Mouse (Mus musculus): ENCODE measurements around the gene Zfp106. TPM values are rescaled to one million over a fixed set of nuclear protein-coding genes. Genes with fewer than 3 reads are reported as not detected.
A peak's percentile ranks its signal among the peaks of the same experiment; 100 is the strongest.

Gene Zfp106
- polyA plus RNA-seq (2015; fragmentation: Nextera tagmentation; extraction: Ambion mirVana): 45.3 and 53.7 TPM in 2 replicates

DNA sequence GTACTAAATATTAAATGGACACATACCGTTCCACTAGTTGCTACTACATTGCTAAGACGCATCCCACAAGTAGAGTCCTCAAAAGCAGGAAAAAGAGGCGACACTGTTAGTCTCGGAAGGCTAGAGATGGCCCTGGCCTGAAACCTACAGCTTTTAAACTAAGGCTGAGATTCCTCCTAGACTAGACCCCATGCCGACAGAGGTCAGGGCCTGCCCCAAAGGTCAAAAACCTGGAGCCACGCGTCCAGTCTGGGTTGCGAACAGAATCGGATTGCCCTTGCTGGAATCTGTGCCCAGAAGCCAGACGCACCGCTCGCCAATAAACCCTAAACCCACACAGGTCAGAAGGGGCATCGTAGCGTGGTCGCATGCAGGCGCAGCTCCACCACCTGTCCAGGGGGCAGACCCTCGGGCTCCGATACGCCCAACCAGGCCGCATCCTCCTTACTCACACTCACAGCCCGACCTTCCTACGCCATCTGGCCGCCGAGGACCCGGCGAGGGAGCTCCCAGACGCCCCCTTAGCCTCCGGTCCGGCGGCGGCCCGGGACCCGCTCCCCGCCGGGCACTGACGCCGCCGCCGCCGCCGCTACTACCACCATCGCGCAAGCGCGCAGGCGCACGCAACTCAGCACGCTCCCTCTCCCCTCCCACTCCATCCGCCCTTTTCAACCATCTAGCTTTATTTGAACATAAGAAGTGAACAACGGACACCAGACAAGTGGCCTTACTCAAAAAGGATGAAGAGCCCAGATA, at the start of gene Zfp106:
Gene Zfp106, minus strand, starts transcription at position 609 of the 756 bp plus-strand sequence.
- Histone ChIP-seq H3K27me3 (no peaks in the 10 kb centered on the region), H3K4me3 (replicated peaks) (peak within 1 kb of the TSS; percentile 79), H3K9me3 (replicated peaks) (no peaks in the 10 kb centered on the region), H3K27ac (peak within 1 kb of the TSS; percentile 85), H3K36me3 (peaks cover 4% of the 10 kb centered on the region; the same call in 1 of the 2 replicates), H3K9ac (peak within 1 kb of the TSS; percentile 81), H3K4me2 (peak within 1 kb of the TSS; percentile 62), H3K4me1 (peaks cover 17% of the 10 kb centered on the region)
- under 1% methylated on average over 50 of the region's 50 CpGs for WGBS
- peak; percentile 86 for ATAC-seq (replicated peaks; ENCODE audit: low FRiP score)

DNA sequence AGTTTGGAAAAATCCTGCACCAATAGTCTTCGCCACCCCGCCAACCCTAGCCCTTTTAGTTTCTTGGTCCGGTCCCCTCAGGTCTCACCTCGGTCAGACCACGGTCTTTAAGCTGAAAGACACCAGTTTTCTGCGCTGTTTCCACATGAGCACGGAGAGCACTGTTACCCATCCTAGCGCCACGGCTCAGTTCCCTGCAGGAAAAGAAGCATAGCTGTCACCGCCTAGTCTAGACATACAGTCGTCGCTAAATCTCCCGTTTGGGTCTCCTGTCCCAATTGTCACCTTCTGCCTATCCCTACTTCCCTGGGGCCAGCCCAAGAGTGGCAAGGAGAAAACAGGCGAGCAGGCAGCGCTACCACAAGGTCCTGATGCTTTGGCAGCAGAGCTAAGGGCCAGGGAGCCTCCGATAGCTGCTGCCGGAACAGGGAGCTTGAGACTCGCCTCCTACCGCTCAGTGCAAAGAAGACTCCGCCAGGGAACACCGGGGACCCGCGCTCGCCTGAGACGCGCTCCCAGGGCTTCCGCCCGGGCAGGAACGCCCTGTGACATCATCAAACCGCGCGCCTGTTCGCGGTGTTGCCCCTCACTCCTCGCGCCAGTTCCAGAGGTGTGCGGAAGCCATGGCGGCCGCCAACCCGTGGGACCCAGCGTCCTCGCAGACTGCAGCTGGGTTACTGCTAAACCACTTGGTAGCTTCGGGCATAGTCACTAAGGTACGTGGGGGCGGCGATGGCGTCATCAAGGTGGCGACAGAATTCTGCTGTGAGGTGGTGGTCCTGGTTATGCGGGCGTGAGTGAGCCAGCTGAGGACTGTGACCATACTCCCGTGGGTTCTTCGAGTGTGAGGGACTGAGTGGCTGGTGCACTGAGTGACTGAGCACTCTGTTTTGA, 45.4 kb upstream of the Zfp106 start, which contains the start of the genes Haus2 and Lrrc57:
Gene Haus2, plus strand, starts transcription at position 554 of the 894 bp plus-strand sequence.
Gene Lrrc57, minus strand, starts transcription at position 691 of the 894 bp plus-strand sequence.
- peak within 1 kb of the TSS; percentile 83 for H3K9ac ChIP-seq
- H3K27ac ChIP-seq: peak within 1 kb of the TSS; percentile 95
- H3K4me3 ChIP-seq (replicated peaks): peak within 1 kb of the TSS; percentile 97
- under 1% methylated on average over 52 of the region's 52 CpGs for WGBS
- H3K9me3 ChIP-seq (replicated peaks): no peaks in the 10 kb centered on the region
- H3K27me3 ChIP-seq: no peaks in the 10 kb centered on the region
- H3K4me1 ChIP-seq: peaks cover 22% of the 10 kb centered on the region
- ATAC-seq (replicated peaks; ENCODE audit: low FRiP score): peak; percentile 98
- H3K4me2 ChIP-seq: peak within 1 kb of the TSS; percentile 86
- peaks cover 33% of the 10 kb centered on the region for H3K36me3 ChIP-seq

DNA sequence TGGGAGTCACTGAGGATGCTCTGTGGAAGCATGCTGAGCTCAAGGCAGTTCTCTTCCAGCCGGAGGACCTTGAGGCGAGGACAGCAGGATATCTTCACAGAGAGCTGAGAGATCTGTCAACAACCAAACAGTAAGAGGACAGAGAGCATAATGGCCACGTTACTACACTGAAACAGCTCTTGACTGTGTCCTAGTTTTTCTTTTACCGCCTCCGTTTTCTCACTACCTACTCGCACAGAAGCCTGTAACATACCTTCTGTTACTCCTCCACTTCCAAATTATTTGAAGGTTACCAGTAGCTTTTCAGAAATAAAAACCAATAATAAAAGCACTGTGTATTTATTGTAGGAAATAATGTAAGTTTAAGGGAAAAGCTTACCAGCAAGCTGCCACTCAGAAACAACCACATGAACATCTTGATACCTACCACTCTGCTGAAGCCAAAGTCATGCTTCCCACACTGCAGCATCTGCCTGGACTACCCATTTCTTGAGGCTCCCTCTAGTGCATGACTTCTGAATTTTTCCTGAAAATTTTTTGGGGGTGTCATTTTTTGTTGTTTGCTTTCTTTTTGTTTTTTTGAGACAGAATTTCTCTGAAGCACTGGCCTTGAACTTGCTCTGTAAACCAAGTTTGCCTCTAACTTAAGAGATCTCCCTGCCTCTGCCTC, 42.5 kb upstream of the Zfp106 start:
- no peak overlapping the region for H3K9ac ChIP-seq
- no peak for ATAC-seq (replicated peaks; ENCODE audit: low FRiP score)
- H3K27ac ChIP-seq: no peak overlapping the region
- no peak overlapping the region for H3K4me3 ChIP-seq (replicated peaks)
- no peak overlapping the region for H3K4me2 ChIP-seq
- H3K36me3 ChIP-seq: peaks cover 37% of the 10 kb centered on the region
- WGBS: 88% methylated on average over 6 of the region's 6 CpGs
- no peaks in the 10 kb centered on the region for H3K9me3 ChIP-seq (replicated peaks)
- peaks cover 20% of the 10 kb centered on the region for H3K4me1 ChIP-seq
- H3K27me3 ChIP-seq: no peaks in the 10 kb centered on the region

DNA sequence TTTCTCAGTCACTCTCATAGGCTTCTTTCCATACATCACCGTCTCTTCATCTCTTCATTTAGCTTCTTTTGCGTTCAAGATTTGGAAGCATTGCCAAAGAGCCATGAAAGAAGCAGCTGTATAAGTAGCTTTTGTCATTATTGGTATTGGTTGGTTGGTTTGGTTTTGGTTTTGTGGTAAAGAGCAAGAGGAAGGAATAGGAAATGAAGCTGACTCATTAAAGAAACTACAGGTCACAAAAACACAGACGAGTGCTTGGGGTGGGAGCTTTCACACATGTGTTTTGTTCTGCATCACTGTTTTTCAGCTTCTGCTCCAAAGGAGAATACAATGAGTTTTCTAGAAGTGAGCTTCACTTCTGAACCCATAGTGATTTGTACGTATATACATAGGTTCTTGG, 35.9 kb upstream of the Zfp106 start:
- Histone ChIP-seq H3K27me3 (no peaks in the 10 kb centered on the region), H3K9ac (no peak overlapping the region), H3K4me3 (replicated peaks) (no peak overlapping the region), H3K4me1 (no peaks in the 10 kb centered on the region), H3K36me3 (peaks cover 77% of the 10 kb centered on the region), H3K27ac (no peak overlapping the region), H3K4me2 (no peak overlapping the region), H3K9me3 (replicated peaks) (no peaks in the 10 kb centered on the region)
- WGBS: 93% methylated on average over 4 of the region's 4 CpGs
- no peak for ATAC-seq (replicated peaks; ENCODE audit: low FRiP score)

DNA sequence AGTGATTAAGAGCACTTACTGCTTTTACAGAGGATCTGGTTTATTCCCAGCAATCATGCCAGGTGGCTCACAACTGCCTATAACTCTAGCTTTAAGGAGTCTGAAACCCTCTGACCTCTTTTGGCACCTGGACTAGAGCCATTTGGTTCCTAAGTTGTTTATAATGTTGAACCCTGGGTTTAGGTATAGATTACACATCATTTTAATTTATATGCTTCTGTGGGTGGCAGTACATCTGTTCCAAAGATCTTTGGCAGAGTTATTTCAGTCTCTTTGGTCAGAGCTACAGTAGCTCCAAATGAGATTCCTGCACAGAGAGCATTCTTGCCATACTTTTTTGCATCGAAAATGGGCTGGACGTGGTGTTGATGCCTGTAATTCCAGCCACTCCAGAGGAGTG, 34.1 kb upstream of the Zfp106 start:
- 72% methylated on average over 2 of the region's 2 CpGs for WGBS
- Histone ChIP-seq H3K4me3 (replicated peaks) (no peak overlapping the region), H3K36me3 (peaks cover 77% of the 10 kb centered on the region), H3K27me3 (no peaks in the 10 kb centered on the region), H3K9me3 (replicated peaks) (no peaks in the 10 kb centered on the region), H3K4me2 (no peak overlapping the region), H3K27ac (no peak overlapping the region), H3K4me1 (no peaks in the 10 kb centered on the region), H3K9ac (no peak overlapping the region)
- no peak for ATAC-seq (replicated peaks; ENCODE audit: low FRiP score)

DNA sequence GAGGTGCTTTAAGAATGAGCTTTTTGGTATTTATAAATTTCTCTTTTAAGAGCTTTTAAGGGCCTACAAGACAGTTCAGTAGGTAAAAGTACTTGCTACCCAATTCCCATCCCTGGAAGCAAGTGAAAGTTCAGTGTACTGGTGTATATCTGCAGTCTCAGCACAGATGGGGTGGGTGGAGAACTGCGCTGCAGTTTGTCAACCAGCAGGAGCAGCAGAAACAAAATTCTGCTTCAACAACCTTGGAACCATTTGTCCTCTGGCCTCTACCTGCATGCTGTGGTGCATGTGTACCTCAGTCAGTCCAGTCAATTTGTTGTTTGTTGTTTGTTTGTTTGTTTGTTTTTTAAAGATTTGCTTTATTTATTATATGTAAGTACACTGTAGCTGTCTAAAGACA, 28.6 kb upstream of the Zfp106 start:
- ATAC-seq (replicated peaks; ENCODE audit: low FRiP score): no peak
- Histone ChIP-seq H3K27me3 (no peaks in the 10 kb centered on the region), H3K36me3 (peaks cover 76% of the 10 kb centered on the region), H3K4me2 (no peak overlapping the region), H3K4me1 (no peaks in the 10 kb centered on the region), H3K4me3 (replicated peaks) (no peak overlapping the region), H3K27ac (no peak overlapping the region), H3K9ac (no peak overlapping the region), H3K9me3 (replicated peaks) (no peaks in the 10 kb centered on the region)
- WGBS: 94% methylated on average over 1 of the region's 1 CpGs

DNA sequence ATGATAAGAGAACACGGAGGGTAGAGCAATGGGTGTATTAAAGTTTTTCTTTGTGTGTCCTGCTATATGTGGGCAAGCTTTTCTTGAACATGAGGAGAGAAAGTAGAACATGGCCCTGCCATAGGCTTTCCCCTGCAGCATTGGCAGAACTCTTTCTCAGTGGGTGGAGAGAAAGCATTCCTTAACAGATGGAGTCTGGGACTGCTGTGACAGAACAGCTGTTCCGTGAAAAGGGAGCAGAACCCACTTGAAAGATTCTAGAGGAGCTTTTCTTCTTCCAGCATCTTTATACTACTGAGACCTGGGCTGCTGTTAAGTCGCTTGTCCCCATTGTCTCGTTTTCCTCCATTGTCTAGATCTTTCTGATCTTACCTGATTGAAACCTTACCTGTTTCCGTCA, 26.1 kb upstream of the Zfp106 start:
- H3K9ac ChIP-seq: no peak overlapping the region
- no peak overlapping the region for H3K27ac ChIP-seq
- H3K4me1 ChIP-seq: no peaks in the 10 kb centered on the region
- no peaks in the 10 kb centered on the region for H3K27me3 ChIP-seq
- peaks cover 74% of the 10 kb centered on the region for H3K36me3 ChIP-seq
- 89% methylated on average over 5 of the region's 5 CpGs for WGBS
- ATAC-seq (replicated peaks; ENCODE audit: low FRiP score): no peak
- H3K9me3 ChIP-seq (replicated peaks): no peaks in the 10 kb centered on the region
- no peak overlapping the region for H3K4me2 ChIP-seq
- no peak overlapping the region for H3K4me3 ChIP-seq (replicated peaks)

DNA sequence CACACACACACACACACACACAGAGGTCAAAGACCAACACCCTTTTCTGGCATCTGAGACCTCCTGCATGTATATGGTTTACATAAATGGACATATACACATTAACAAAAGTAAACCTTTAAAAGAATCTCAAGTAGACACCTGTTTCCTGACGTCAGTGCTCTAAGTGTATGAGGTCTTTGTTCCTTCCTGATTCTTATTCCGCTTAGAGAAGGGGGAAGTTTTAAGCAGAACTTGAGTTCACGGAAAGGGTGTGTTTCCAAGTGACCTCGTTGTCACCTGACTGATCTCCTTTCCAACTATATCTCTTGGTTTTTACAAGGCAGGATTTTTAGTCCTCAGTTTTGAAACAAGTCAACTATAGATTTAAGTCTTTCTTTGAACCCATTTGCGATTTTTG, 14.6 kb upstream of the Zfp106 start:
- Histone ChIP-seq H3K27ac (no peak overlapping the region), H3K4me3 (replicated peaks) (no peak overlapping the region), H3K36me3 (0 out of 2 replicates have a peak, but pooled peaks cover 3% of the 10 kb centered on the region), H3K4me2 (no peak overlapping the region), H3K9ac (no peak overlapping the region), H3K4me1 (peaks cover 4% of the 10 kb centered on the region; the same call in 1 of the 2 replicates), H3K9me3 (replicated peaks) (no peaks in the 10 kb centered on the region), H3K27me3 (no peaks in the 10 kb centered on the region)
- WGBS: 76% methylated on average over 5 of the region's 5 CpGs
- no peak for ATAC-seq (replicated peaks; ENCODE audit: low FRiP score)

DNA sequence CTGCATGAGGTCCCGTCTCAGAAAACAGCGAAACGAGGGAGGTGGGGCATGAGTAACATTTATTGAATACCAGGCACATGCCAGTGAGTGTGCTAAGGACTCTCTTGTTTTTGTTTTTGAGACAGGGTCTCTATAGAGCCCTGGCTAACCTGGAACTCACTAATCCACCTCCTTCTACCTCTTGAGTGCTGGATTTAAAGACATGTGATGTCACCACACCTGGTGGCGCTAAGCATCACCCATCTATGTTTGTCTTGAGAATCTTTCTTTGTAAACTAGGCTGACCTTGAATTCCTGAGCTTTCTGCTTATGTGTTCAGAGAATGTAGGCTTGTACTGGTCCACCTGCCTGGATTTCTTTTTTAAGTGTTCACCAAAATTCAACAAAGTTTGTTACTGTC, 14.2 kb upstream of the Zfp106 start:
- Histone ChIP-seq H3K4me2 (no peak overlapping the region), H3K4me3 (replicated peaks) (no peak overlapping the region), H3K27me3 (no peaks in the 10 kb centered on the region), H3K27ac (no peak overlapping the region), H3K9ac (no peak overlapping the region), H3K36me3 (0 out of 2 replicates have a peak, but pooled peaks cover 3% of the 10 kb centered on the region), H3K4me1 (peaks cover 4% of the 10 kb centered on the region; the same call in 1 of the 2 replicates), H3K9me3 (replicated peaks) (no peaks in the 10 kb centered on the region)
- 80% methylated on average over 4 of the region's 4 CpGs for WGBS
- ATAC-seq (replicated peaks; ENCODE audit: low FRiP score): no peak

DNA sequence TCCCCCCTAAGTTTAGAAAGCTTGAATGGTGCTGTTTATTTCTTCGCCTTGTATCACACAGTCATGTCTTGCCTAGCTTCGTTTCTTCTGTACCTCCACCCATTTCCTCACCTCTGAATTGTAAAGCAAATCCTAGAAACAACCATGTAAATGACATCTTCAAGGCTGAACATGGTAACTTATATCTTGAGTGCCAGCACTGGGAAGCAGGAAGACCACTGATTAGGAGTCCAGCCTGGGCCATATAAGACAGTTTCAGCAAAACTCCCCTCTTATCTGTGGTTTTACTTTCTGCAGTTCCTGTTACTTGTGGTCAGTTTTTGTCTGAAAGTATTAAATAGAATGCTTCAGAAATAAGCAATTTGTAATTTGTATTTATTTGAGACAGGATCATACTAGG, 12.3 kb upstream of the Zfp106 start:
- H3K27ac ChIP-seq: no peak overlapping the region
- peaks cover 4% of the 10 kb centered on the region; the same call in 1 of the 2 replicates for H3K4me1 ChIP-seq
- no peak overlapping the region for H3K9ac ChIP-seq
- no peak for ATAC-seq (replicated peaks; ENCODE audit: low FRiP score)
- no peak overlapping the region for H3K4me2 ChIP-seq
- H3K9me3 ChIP-seq (replicated peaks): no peaks in the 10 kb centered on the region
- H3K36me3 ChIP-seq: peaks cover 9% of the 10 kb centered on the region
- H3K27me3 ChIP-seq: no peaks in the 10 kb centered on the region
- 83% methylated on average over 2 of the region's 2 CpGs for WGBS
- no peak overlapping the region for H3K4me3 ChIP-seq (replicated peaks)

DNA sequence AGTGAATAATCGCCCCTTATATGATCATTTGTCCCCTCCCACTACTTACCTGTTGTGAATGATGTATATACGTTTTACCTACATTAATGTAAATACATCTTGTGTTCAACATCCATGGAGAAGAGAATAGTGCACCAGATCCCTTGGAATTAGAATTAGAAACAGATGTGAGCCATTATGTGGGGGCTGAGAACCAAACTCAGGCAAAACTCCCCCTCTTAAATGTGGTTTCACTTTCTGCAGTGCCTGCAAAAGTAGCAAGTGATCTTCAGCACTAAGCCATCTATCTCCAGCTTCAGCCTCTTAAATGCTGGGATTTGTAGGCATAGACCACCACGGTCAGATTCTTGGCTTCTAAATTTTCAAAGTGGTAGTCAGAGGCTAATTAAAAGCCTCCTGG, 11.5 kb upstream of the Zfp106 start:
- H3K36me3 ChIP-seq: peaks cover 12% of the 10 kb centered on the region
- 73% methylated on average over 3 of the region's 3 CpGs for WGBS
- no peak overlapping the region for H3K4me2 ChIP-seq
- H3K4me3 ChIP-seq (replicated peaks): no peak overlapping the region
- H3K9me3 ChIP-seq (replicated peaks): no peaks in the 10 kb centered on the region
- peaks cover 4% of the 10 kb centered on the region; the same call in 1 of the 2 replicates for H3K4me1 ChIP-seq
- no peak for ATAC-seq (replicated peaks; ENCODE audit: low FRiP score)
- H3K9ac ChIP-seq: no peak overlapping the region
- no peak overlapping the region for H3K27ac ChIP-seq
- no peaks in the 10 kb centered on the region for H3K27me3 ChIP-seq

All from kidney, embryonic 15.5 days (tissue).